Mouse (Mus musculus) adrenal gland, postnatal 4 days (tissue): ENCODE results near the gene Tle1. TPM values are rescaled to one million over a fixed set of nuclear protein-coding genes. Genes with fewer than 3 reads are reported as not detected.
A peak's percentile ranks its signal among the peaks of the same experiment; 100 is the strongest.

Source experiments
- DNase-seq, 2 experiments: peaks; one replicate each; pipeline ENCODE4 v3.0.0; 2021 to 2022; ENCODE audit warnings: low spot score in 2 of 2, mixed read lengths in 2 of 2
- long read RNA-seq, 2 experiments: library from polyadenylated mRNA; stranded (forward); transcript quantifications; one replicate each; pipeline ENCODE4 v2.0.0; 2021
- total RNA-seq, 2 experiments: library from RNA; stranded (reverse); gene quantifications; 2 replicates each; pipeline ENCODE4 v1.2.3; 2021

The Tle1 gene
- total RNA-seq, result 10 to 100 TPM; 62.8 to 68.2 TPM
- long read RNA-seq, experiment 1, transcript Tle1-205 (7 exons, 2,067 nt), result major isoform, 29 of 70 reads
- long read RNA-seq, experiment 1, partial matches to known transcripts, result 15 of 70 reads
- long read RNA-seq, experiment 1, other reads (novel, unspliced or antisense), result 25 of 70 reads
- long read RNA-seq, experiment 2, transcript Tle1-205 (7 exons, 2,067 nt), result major isoform, 60 of 137 reads
- long read RNA-seq, experiment 2, partial matches to known transcripts, result 21 of 137 reads
- long read RNA-seq, experiment 2, other reads (novel, unspliced or antisense), result 55 of 137 reads

GRCm38 (mm10) chr4:72200559-72201409, at the start of gene Tle1:
TSS of gene Tle1 (minus strand) at chr4:72200919.
- DNase-seq, result peak; percentile 97 to 98

- no peak for DNase-seq
Observed at GRCm38 (mm10) chr4:72233584-72234219, 33.0 kb upstream of the Tle1 start.

DNA sequence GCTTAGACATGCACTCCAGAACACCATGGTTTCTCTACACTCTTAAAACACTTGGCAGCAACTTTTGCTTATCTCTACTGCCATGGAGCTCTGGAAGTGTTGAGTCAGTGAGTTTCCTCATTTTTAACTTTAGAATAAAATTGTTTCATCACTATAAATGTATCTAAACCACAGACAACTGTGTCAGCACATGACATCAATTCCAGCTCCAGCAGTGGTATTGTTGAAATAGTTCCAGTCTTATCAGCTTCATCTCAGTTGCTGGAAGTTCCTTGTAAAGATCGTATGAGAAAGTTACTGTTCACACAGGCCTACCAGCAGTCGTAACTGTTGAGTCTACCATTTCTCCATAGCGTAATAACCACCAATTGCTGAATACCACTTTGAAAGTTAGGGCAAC, 31.5 kb upstream of the Tle1 start:
- no peak for DNase-seq

DNA sequence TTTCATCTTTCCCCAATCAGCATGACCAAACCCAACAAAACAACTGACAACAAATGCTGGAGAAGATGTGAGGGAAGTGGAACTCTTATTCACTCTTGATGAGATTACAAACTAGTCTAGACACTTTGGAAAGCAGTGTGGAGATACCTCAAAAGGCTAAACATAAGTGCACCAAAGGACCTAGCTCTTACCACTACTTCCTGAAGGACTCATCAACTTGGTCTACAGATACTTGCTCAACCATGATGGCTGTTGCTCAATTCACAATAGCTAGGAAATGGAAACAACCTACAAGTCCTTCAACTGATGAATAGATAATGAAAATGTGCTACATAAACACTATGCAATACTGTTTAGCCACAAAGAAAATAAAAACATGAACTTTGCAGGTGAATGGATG, 30.1 kb upstream of the Tle1 start:
- DNase-seq, result no peak

DNA sequence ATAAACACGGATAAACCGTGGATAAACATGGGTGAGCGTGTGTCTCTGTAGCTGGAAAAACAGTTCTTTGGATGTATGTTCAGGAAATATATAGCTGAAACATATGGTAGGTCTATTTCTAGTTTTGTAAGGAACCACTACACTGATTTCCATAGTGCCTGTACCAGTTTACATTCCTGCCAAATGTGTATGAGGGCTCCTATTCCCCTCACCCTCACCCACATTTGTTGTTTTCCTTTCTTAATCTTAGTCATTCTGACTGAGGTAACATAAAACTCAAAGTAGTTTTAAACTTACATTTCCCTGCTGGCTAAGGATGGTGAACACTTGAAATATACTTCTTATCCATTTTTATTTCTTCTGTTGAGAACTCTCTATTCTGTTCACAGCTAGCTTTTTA, 20.9 kb upstream of the Tle1 start:
- no peak for DNase-seq

DNA sequence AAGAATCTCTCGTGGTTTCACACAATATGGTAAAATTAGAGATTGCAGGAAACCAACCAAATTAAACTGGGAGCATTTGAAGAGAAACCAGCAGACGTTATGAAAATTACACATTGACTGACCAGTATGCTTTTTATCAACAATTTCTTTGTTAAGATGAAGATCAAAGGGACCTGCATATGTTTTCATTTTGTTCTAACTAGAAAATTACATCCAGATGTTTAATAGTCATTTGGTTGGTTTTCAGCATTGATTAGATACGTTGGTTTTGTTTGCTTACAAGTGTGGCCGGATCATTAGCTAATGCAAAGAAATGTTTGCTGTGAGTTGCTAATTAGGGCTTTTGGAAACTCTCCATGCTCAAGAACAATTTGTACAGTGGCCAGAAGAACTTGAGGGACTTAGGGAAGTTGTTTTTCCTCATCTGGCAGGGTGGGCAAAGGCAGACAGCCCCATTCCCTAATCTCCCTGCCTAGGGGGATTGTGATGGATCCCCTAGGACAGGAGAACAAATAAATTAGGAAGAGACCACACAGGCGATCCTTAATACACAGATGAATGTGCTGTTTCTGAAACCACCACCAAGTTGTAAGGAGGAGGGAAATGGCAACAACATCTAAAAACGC, 3.8 kb upstream of the Tle1 start:
- DNase-seq, result no peak

DNA sequence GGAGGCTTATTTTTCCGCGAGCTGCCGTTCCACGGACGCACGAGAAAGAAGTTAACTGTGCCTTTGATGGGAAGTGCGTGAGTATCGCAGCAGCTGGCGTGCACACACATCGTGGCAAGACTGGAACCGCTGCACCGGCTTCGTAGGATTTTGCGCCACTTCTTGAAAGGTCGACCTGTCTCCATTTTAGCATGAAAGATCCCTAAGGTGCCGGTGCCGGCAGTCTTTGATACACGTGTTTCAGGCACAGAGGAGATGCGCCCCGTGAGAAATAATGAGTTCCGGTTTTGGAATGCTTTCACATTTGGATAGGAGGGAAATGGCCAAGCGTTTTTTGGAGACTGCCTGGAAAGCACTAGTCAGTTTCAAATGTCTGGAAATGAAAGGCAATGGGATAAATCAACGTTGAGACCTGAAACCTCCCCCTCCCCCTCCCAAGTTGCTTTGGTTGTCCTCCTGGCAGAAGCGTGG, 837 bp upstream of the Tle1 start:
- DNase-seq, result peak in 1 of 2 experiments; percentile 19

GRCm38 (mm10) chr4:72199571-72200558, 854 bp downstream of the Tle1 start:
- DNase-seq, result peak; percentile 27 to 32

- DNase-seq, result peak; percentile 28 to 66
Observed at GRCm38 (mm10) chr4:72198877-72199411, 1.8 kb downstream of the Tle1 start.

- DNase-seq, result peak in 1 of 2 experiments; percentile 25
Observed at GRCm38 (mm10) chr4:72197888-72198605, 2.7 kb downstream of the Tle1 start.

- DNase-seq, result no peak
Observed at GRCm38 (mm10) chr4:72195116-72195835, 5.4 kb downstream of the Tle1 start.

GRCm38 (mm10) chr4:72193276-72193675, 7.4 kb downstream of the Tle1 start:
- DNase-seq, result no peak

GRCm38 (mm10) chr4:72184476-72184875, 16.2 kb downstream of the Tle1 start:
- no peak for DNase-seq

DNA sequence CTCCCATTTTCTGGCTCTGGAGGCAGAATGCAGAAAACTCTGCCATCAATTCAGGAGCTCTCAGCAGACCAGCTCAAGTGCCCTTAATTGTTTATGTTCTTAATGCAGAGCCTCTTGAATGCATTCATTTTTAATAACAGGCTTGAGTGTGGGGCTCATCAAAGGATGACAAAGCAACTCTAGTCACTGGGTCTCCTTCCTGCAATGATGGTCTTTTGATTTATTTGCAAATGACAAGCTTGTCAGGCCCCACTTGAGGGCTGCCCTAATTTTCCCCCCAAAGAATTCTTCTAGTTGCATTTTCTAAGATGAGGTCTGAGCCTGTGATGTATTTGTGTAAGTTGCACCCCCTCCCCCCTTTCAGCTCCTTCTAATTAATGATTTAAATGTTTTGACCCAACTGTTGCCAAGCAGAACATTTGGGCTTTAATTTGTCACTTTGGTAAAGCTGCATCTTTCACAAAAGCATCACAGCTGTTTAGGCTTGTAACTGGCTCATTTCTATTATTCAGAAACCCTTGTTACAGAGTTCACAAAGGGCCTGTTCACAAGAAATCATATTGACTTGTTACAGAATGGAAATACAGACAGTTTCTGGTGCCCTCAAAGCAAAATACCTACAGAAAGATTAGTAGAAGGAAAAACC, 18.3 kb downstream of the Tle1 start:
- no peak for DNase-seq

DNA sequence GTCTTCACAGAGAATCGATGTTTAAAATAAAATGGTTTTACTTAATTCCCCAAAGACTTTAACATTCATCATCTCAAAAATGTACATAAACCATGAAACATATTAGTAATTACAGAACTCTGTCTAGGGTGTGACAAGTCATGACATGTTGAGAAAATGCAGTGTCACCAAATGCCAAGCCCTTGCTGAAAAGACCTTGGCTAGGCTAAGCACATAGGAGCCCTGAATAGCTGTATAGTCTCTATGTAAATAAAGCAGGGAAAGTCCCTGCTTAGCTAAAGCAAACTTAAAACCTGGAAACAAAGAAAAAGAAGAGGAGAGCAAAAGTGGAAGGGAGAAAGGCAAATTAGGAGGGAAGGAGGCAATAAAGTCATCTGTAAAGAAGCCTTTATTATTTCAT, 24.8 kb downstream of the Tle1 start:
- no peak for DNase-seq

DNA sequence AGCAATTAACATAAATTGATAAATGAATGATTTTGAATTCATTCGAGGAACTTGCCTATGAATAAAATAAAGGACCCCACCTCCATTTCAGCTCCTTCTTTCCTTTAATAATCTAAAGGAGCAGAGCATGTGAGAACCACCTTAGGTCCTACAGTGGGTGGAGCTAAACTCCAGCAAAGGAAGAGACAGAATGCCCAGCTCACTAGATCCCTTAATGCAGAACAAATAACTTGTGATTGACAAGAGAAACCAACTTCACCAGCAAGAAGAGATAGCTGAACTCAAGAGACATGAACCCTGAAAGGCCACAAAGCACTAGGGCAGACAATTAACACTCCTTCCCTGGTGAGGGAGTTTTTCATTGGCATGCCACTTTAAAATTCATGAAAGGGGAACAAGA, 32.5 kb downstream of the Tle1 start:
- no peak for DNase-seq

- DNase-seq, result no peak
Observed at GRCm38 (mm10) chr4:72167761-72168229, 32.9 kb downstream of the Tle1 start.

DNA sequence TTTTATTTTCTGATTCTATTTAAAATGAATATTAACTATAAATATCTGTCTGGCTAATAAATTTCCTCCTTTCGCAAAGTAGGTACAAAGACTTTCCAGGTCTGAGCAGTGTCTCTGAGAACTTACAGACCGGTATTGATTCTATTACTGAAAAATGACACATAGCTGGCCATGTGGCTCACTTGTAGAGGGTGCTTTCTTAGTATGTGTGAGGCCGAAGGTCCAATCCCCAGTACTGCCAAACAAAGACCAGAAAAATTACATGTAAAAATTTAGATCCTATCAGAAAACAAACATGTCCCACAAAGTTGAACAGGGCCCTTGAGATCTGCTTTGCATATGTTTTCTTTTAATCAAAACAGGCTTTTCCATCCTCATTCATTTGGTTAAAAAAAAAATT, 33.5 kb downstream of the Tle1 start:
- DNase-seq, result no peak
